Mouse (Mus musculus): ENCODE results near the gene Kctd12b. TPM values are rescaled to one million over a fixed set of nuclear protein-coding genes. Genes with fewer than 3 reads are reported as not detected.
A peak's percentile ranks its signal among the peaks of the same experiment; 100 is the strongest.
"Not testable (repeated sequence)": the region's sequence is repeated elsewhere in the genome, so short reads cannot be mapped to it uniquely, and the experiment has no call there.

Gene Kctd12b
- 10 to 100 TPM; 16.0 to 17.2 TPM for total RNA-seq (2021)
- long read RNA-seq, experiment 1, partial matches to known transcripts = 0 of 2 reads
- long read RNA-seq, experiment 1, other reads (novel, unspliced or antisense) = 2 of 2 reads
- long read RNA-seq, experiment 2, full-length matches to known transcripts = 1 of 1 reads
- long read RNA-seq, experiment 2, partial matches to known transcripts = 0 of 1 reads
- long read RNA-seq, experiment 2, other reads (novel, unspliced or antisense) = 0 of 1 reads

GRCm38 (mm10) chrX:153695782-153696395, at the start of gene Kctd12b:
Gene Kctd12b (minus strand): TSS chrX:153696391.
- DNase-seq = peak; percentile 16 to 32
- intact Hi-C loops (cut with DNase I) = no loop called here

- DNase-seq = no peak
- intact Hi-C loops (cut with DNase I) = no loop called here
Measured at GRCm38 (mm10) chrX:153742493-153742892, 46.3 kb upstream of the Kctd12b start.

GRCm38 (mm10) chrX:153735697-153736096, 39.5 kb upstream of the Kctd12b start:
- no peak for DNase-seq
- intact Hi-C loops (cut with DNase I) = no loop called here

GRCm38 (mm10) chrX:153724400-153724799, 28.2 kb upstream of the Kctd12b start:
- DNase-seq = no peak
- intact Hi-C loops (cut with DNase I) = loop anchor here (5.0 to 10.0 kb wide), 2 partner anchors 220 to 337 kb away; no protein-coding TSS in a partner anchor

DNA sequence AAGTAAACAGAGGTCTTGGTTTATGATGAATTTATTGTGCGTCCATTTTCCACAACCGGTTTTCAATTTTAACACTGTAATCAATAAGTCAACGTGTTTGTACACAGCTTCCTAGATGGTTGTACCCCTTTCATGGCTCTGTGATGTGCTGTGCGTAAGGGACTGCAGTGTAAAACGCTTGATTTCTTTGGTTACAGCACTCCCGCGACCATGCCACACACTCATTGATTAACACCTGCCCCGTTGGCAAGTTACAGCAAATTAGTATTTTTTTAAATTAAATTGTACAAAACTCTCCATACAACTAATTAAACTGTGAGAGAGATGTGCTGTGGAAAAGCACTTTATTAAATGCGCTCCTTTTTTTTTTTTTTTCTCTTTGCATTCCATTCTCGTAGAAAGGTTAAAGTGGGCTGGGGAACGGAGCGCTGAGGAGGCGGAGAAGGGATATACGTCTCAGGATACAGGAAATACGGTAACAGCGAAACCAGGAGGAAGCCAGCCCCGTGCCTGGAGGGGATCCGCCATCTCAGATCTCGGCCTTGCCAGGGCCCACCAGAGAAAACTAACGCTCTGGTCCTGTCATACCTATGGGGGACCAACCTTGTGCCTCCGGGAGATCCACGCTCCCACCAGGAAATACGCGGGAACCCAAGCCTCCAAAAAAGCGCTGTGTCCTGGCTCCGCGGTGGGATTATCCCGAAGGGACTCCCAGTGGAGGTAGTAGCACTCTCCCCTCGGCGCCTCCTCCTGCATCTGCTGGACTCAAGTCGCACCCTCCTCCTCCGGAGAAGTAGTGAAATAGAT, 27.1 kb upstream of the Kctd12b start, which contains the start of gene Nbdy:
Gene Nbdy, plus strand, starts transcription at position 481 of the 807 bp plus-strand sequence.
- peak; percentile 36 to 40 for DNase-seq
- intact Hi-C loops (cut with DNase I) = loop anchor here (5.0 to 10.0 kb wide), 2 partner anchors 219 to 336 kb away; no protein-coding TSS in a partner anchor

- DNase-seq = peak; percentile 16 to 20
- intact Hi-C loops (cut with DNase I) = loop anchor here (5.0 to 10.0 kb wide), 2 partner anchors 215 to 332 kb away; no protein-coding TSS in a partner anchor
Measured at GRCm38 (mm10) chrX:153719602-153720001, 23.4 kb upstream of the Kctd12b start.

GRCm38 (mm10) chrX:153716716-153717115, 20.5 kb upstream of the Kctd12b start:
- no peak for DNase-seq
- intact Hi-C loops (cut with DNase I) = no loop called here

GRCm38 (mm10) chrX:153707735-153708134, 11.5 kb upstream of the Kctd12b start:
- intact Hi-C loops (cut with DNase I) = loop anchor here (2.0 to 10.0 kb wide), 3 partner anchors 71 to 320 kb away; no protein-coding TSS in a partner anchor

GRCm38 (mm10) chrX:153700463-153700862, 4.3 kb upstream of the Kctd12b start:
- intact Hi-C loops (cut with DNase I) = loop anchor here (10.0 kb wide), 1 partner anchor 166 kb away; no protein-coding TSS in a partner anchor
- no peak for DNase-seq

More at GRCm38 (mm10) chrX:153707735-153708134, 11.5 kb upstream of the Kctd12b start:
- peak; percentile 17 to 31 for DNase-seq

GRCm38 (mm10) chrX:153668233-153668632, 28.0 kb downstream of the Kctd12b start:
- intact Hi-C loops (cut with DNase I); DNase-seq: not testable (repeated sequence)

DNA sequence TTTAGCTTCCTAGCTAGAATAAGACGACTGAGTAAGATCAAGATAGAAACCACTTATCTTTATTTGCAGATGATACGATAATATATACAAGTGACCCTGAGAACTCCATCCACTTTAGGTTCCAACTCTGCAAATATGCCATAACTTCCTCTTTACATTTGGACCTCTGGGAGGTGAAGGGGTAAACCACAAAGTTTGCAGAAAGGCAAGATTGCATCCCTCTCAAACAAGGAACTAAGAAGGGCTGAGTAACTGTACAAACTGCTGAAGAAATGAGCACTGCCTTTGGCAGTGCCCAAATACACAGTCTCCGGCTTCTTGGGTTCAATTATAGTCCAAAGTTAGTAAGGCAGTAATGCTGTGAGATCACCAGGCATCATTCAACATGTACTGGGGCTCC, 31.3 kb downstream of the Kctd12b start:
- intact Hi-C loops (cut with DNase I) = no loop called here
- DNase-seq = no peak

- DNase-seq = no peak
- intact Hi-C loops (cut with DNase I) = no loop called here
Measured at GRCm38 (mm10) chrX:153656949-153657348, 39.2 kb downstream of the Kctd12b start.

DNA sequence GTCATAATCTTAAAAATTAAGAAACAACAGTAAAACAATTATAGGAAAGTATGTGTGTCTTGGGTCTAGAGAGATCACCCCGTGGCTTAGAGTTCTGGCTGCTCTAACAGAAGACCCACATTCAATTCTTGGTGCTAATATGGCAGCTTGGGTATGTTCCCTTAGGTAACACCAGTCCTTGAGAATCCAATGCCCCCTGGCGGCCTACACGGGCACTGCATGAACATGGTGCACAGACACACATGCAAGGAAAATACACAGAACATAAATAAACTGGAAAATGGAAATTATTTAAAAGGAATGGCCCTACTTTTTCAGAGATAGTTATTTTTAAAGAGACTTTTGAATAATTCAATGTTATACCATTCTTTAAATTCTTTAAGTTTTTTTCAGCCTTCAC, 55.6 kb downstream of the Kctd12b start:
- peak in 1 of 2 experiments; percentile 25 for DNase-seq
- intact Hi-C loops (cut with DNase I) = no loop called here

- peak in 1 of 2 experiments; percentile 20 for DNase-seq
- intact Hi-C loops (cut with DNase I) = loop anchor here (2.0 kb wide), 1 partner anchor 71 kb away; no protein-coding TSS in a partner anchor
Measured at GRCm38 (mm10) chrX:153636247-153636646, 59.9 kb downstream of the Kctd12b start.

Other genes starting within 250 kb of the Kctd12b start
- gene Ubqln2, start 198.2 kb downstream of the Kctd12b start, total RNA-seq (2021) = 10 to 100 TPM; 25.4 to 26.1 TPM
- not detected for gene Cypt3, start 137.8 kb downstream of the Kctd12b start, total RNA-seq (2021)
- gene Nbdy, start 27.2 kb upstream of the Kctd12b start, total RNA-seq (2021) = 10 to 100 TPM; 24.5 to 24.7 TPM
- gene Spin2c, start 135.8 kb upstream of the Kctd12b start, total RNA-seq (2021) = under 1 TPM; 0.17 to 0.26 TPM

Measured in heart, postnatal 14 days (tissue).